Mouse (Mus musculus): Measurements from ENCODE around the gene Gm572.

- peak; percentile 78 for TF ChIP-seq CTCF (conservative IDR thresholded peaks at IDR 0.05; ENCODE audit: insufficient read depth, insufficient read length, low read depth, low read length)
- TF ChIP-seq POLR2A (IDR thresholded peaks at IDR 0.05; ENCODE audit: low read depth, low read length) = no peak
Observed at GRCm38 (mm10) chr4:148662168-148662965, 19.2 kb downstream of the Gm572 start.
